Mouse (Mus musculus): Measurements from ENCODE around the gene Kat7. TPM values are rescaled to one million over a fixed set of nuclear protein-coding genes. Genes with fewer than 3 reads are reported as not detected.

Gene Kat7
- polyA plus RNA-seq, 1 experiment from 2014 or later = 69.6 TPM

DNA sequence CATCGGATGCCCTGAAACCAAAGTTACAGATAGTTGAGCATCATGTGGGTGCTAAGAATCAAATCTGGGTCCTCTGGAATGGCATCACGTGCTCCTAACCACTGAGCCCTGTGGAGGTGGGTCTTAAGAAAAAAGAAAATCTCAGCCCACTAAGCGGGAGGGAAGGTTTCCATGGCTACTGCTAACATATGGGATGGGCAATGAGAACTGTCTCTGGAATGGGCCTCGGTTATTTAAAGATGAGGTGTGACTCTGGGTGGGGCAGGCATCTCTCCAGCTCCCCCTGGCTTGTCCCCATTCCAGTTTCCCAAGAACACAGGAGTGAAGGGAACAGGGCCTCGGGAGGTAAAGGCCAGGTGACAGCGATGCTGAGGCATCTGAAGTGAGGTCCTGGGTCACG, 64.6 kb downstream of the Kat7 start:
- no peaks in the 10 kb centered on the region for H3K36me3 ChIP-seq (replicated peaks)
- no peak overlapping the region for H3K9ac ChIP-seq
- H3K4me1 ChIP-seq = peaks cover 5% of the 10 kb centered on the region
- no peak for ATAC-seq (replicated peaks)
- WGBS = 81% methylated on average over 7 of the region's 7 CpGs
- no peak overlapping the region for H3K4me3 ChIP-seq
- H3K27me3 ChIP-seq (replicated peaks) = no peaks in the 10 kb centered on the region
- no peak overlapping the region for H3K4me2 ChIP-seq
- no peak overlapping the region for H3K27ac ChIP-seq
- no peaks in the 10 kb centered on the region for H3K9me3 ChIP-seq

GRCm38 (mm10) chr11:95242653-95243052, 67.4 kb downstream of the Kat7 start:
- Histone ChIP-seq H3K9ac (no peak overlapping the region), H3K4me2 (no peak overlapping the region), H3K36me3 (replicated peaks) (no peaks in the 10 kb centered on the region), H3K27ac (no peak overlapping the region), H3K4me3 (no peak overlapping the region), H3K4me1 (peaks cover 5% of the 10 kb centered on the region), H3K27me3 (replicated peaks) (no peaks in the 10 kb centered on the region), H3K9me3 (no peaks in the 10 kb centered on the region)
- ATAC-seq (replicated peaks) = no peak
- 65% methylated on average over 6 of the region's 6 CpGs for WGBS

GRCm38 (mm10) chr11:95238477-95238876, 71.6 kb downstream of the Kat7 start:
- H3K27ac ChIP-seq = no peak overlapping the region
- WGBS = 76% methylated on average over 6 of the region's 6 CpGs
- H3K36me3 ChIP-seq (replicated peaks) = no peaks in the 10 kb centered on the region
- no peak overlapping the region for H3K9ac ChIP-seq
- H3K9me3 ChIP-seq = no peaks in the 10 kb centered on the region
- no peak for ATAC-seq (replicated peaks)
- H3K4me1 ChIP-seq = no peaks in the 10 kb centered on the region
- no peak overlapping the region for H3K4me3 ChIP-seq
- no peak overlapping the region for H3K4me2 ChIP-seq
- no peaks in the 10 kb centered on the region; the same call in 1 of the 2 replicates for H3K27me3 ChIP-seq (replicated peaks)

GRCm38 (mm10) chr11:95232329-95232696, 77.7 kb downstream of the Kat7 start:
- Histone ChIP-seq H3K27me3 (replicated peaks) (no peaks in the 10 kb centered on the region; the same call in 1 of the 2 replicates), H3K27ac (no peak overlapping the region), H3K4me3 (no peak overlapping the region), H3K4me2 (peak overlapping the region; percentile 41), H3K36me3 (replicated peaks) (no peaks in the 10 kb centered on the region), H3K4me1 (peaks cover 4% of the 10 kb centered on the region; the same call in 1 of the 2 replicates), H3K9me3 (no peaks in the 10 kb centered on the region), H3K9ac (no peak overlapping the region)
- 37% methylated on average over 6 of the region's 6 CpGs for WGBS
- ATAC-seq (replicated peaks) = no peak

- Histone ChIP-seq H3K27me3 (replicated peaks) (no peaks in the 10 kb centered on the region; the same call in 1 of the 2 replicates), H3K9me3 (no peaks in the 10 kb centered on the region), H3K4me2 (peak overlapping the region; percentile 41), H3K36me3 (replicated peaks) (no peaks in the 10 kb centered on the region), H3K27ac (no peak overlapping the region), H3K9ac (no peak overlapping the region), H3K4me3 (0 out of 2 replicates have a peak overlapping the region, but pooled peaks have one; percentile 11), H3K4me1 (peaks cover 4% of the 10 kb centered on the region; the same call in 1 of the 2 replicates)
- peak; percentile 69 for ATAC-seq (replicated peaks)
- WGBS = 9% methylated on average over 23 of the region's 24 CpGs
Measured at GRCm38 (mm10) chr11:95231688-95232328, 78.2 kb downstream of the Kat7 start.

GRCm38 (mm10) chr11:95227467-95227866, 82.6 kb downstream of the Kat7 start:
- Histone ChIP-seq H3K4me1 (peaks cover 20% of the 10 kb centered on the region), H3K4me2 (no peak overlapping the region), H3K27ac (no peak overlapping the region), H3K36me3 (replicated peaks) (no peaks in the 10 kb centered on the region), H3K9ac (no peak overlapping the region), H3K27me3 (replicated peaks) (peaks cover 27% of the 10 kb centered on the region), H3K9me3 (no peaks in the 10 kb centered on the region), H3K4me3 (no peak overlapping the region)
- 59% methylated on average over 5 of the region's 5 CpGs for WGBS
- ATAC-seq (replicated peaks) = no peak

DNA sequence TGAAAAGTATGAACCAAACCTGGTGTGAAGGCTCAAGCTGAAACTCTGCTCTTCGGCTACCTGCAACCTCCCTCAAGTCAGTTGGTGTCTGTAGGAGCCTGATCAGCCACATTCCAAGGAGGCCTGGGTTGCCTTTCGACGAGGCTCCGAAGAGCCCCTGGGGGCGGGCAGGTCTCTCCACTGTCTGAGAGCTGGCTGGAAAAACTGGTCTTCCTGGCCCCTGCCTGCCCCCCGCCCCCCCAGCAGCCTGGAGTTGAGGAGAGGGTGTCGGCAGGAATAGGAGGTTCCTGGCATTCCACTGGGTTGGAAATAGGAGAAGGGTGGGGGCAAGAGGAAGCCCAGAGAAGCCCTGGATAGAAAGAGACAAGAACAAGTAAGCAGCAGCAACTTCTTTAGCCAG, 84.6 kb downstream of the Kat7 start:
- Histone ChIP-seq H3K9me3 (no peaks in the 10 kb centered on the region), H3K36me3 (replicated peaks) (no peaks in the 10 kb centered on the region), H3K27me3 (replicated peaks) (peaks cover 31% of the 10 kb centered on the region), H3K4me3 (no peak overlapping the region), H3K9ac (no peak overlapping the region), H3K4me1 (peaks cover 16% of the 10 kb centered on the region), H3K27ac (no peak overlapping the region), H3K4me2 (no peak overlapping the region)
- no peak for ATAC-seq (replicated peaks)
- WGBS = 23% methylated on average over 7 of the region's 7 CpGs

Other genes with a start within 250 kb of the Kat7 start
- 17.2 and 17.4 TPM in 2 replicates for gene Itga3, start 233.4 kb downstream of the Kat7 start, polyA plus RNA-seq (2015; fragmentation: Nextera tagmentation; extraction: Ambion mirVana)
- 0.17 and 0.20 TPM in 2 replicates for gene Dlx3, start 190.1 kb downstream of the Kat7 start, polyA plus RNA-seq (2015; fragmentation: Nextera tagmentation; extraction: Ambion mirVana)
- not detected in 2 replicates for gene Dlx4, start 164.0 kb downstream of the Kat7 start, polyA plus RNA-seq (2015; fragmentation: Nextera tagmentation; extraction: Ambion mirVana)
- not detected in 2 replicates for gene Tac4, start 48.7 kb downstream of the Kat7 start, polyA plus RNA-seq (2015; fragmentation: Nextera tagmentation; extraction: Ambion mirVana)
- 2.2 and 2.3 TPM in 2 replicates for gene Fam117a, start 26.8 kb upstream of the Kat7 start, polyA plus RNA-seq (2015; fragmentation: Nextera tagmentation; extraction: Ambion mirVana)
- 143 TPM in 2 replicates for gene Slc35b1, start 74.4 kb upstream of the Kat7 start, polyA plus RNA-seq (2015; fragmentation: Nextera tagmentation; extraction: Ambion mirVana)
- gene Spop, start 103.8 kb upstream of the Kat7 start, polyA plus RNA-seq (2015; fragmentation: Nextera tagmentation; extraction: Ambion mirVana) = 208 and 234 TPM in 2 replicates
- 3.2 and 4.4 TPM in 2 replicates for gene Nxph3, start 204.3 kb upstream of the Kat7 start, polyA plus RNA-seq (2015; fragmentation: Nextera tagmentation; extraction: Ambion mirVana)